Mouse (Mus musculus) MEL (cell line): ENCODE measurements at regions not wholly inside any gene's neighbourhood (a gene's known extent, or its start where the extent isn't known, plus 50 kb on each side); places are given as distances from the start of the nearest gene placed in this dataset.

Source experiments
- DNase-seq: peaks from one replicate; pipeline ENCODE4 v3.0.0; 2011; ENCODE audit warnings: low read depth, low spot score
- H3K27ac ChIP-seq: 2 replicates; pipeline ENCODE4 v1.5.1; 2012; ENCODE audit warnings: low read depth, mild to moderate bottlenecking, control low read depth, low read length, moderate library complexity; ENCODE audit not compliant: control insufficient read depth
- H3K27me3 ChIP-seq, 2 experiments: fragments of 150-350 bp in 1 of 2; sonication (generic) in 1 of 2; 2 replicates each; pipeline ENCODE4 v1.6.1; 2012; ENCODE audit warnings: low read length in 2 of 2, mild to moderate bottlenecking in 2 of 2, improper control_type of control experiment in 1 of 2, moderate library complexity in 1 of 2; ENCODE audit not compliant: insufficient read depth in 2 of 2, control insufficient read depth in 1 of 2
- H3K36me3 ChIP-seq, 2 experiments: 2 replicates each; pipeline ENCODE4 v1.6.1; 2012 to 2014; ENCODE audit warnings: low read length in 2 of 2, improper control_type of control experiment in 1 of 2, inconsistent platforms in 1 of 2, mild to moderate bottlenecking in 1 of 2; ENCODE audit not compliant: insufficient read depth in 2 of 2, control insufficient read depth in 1 of 2
- H3K4me1 ChIP-seq, 2 experiments: fragments of 150-350 bp in 1 of 2; sonication (generic) in 1 of 2; 2 replicates each; pipeline ENCODE4 v1.6.1; 2012; ENCODE audit warnings: low read length in 2 of 2, improper control_type of control experiment in 1 of 2, mild to moderate bottlenecking in 1 of 2; ENCODE audit not compliant: insufficient read depth in 2 of 2, control insufficient read depth in 1 of 2
- H3K4me3 ChIP-seq, 2 experiments: fragments of 150-350 bp in 1 of 2; sonication (generic) in 1 of 2; 2 replicates each; pipeline ENCODE4 v1.5.1; 2012; ENCODE audit warnings: low read depth in 2 of 2, low read length in 2 of 2, mild to moderate bottlenecking in 2 of 2, moderate library complexity in 2 of 2, control low read depth in 1 of 2, improper control_type of control experiment in 1 of 2; ENCODE audit not compliant: control insufficient read depth in 1 of 2, insufficient read depth in 1 of 2
- H3K79me2 ChIP-seq: 2 replicates; pipeline ENCODE4 v1.6.1; 2012; ENCODE audit warnings: mild to moderate bottlenecking, low read length, moderate library complexity; ENCODE audit not compliant: control insufficient read depth, poor library complexity, insufficient read depth
- H3K9ac ChIP-seq: 2 replicates; pipeline ENCODE4 v1.6.1; 2012; ENCODE audit warnings: low read depth, mild to moderate bottlenecking, control low read depth, low read length, moderate library complexity; ENCODE audit not compliant: control insufficient read depth, poor library complexity, severe bottlenecking
- H3K9me3 ChIP-seq: fragments of 150-350 bp; sonication (generic); replicated peaks from 2 replicates; pipeline ENCODE4 v1.6.1; 2012; ENCODE audit warnings: mild to moderate bottlenecking, low read length, improper control_type of control experiment, moderate library complexity; ENCODE audit not compliant: insufficient read depth
- CHD1 ChIP-seq: IDR thresholded peaks from 2 replicates; pipeline ENCODE4 v1.6.1; 2012; ENCODE audit warnings: low read depth, mild to moderate bottlenecking, inconsistent platforms, low read length, improper control_type of control experiment
- CTCF ChIP-seq, 3 experiments: IDR thresholded peaks in 2 of 3; conservative IDR thresholded peaks in 1 of 3; 2 replicates each; pipeline ENCODE4 v1.5.1; 2011 to 2012; ENCODE audit warnings: low read length in 3 of 3, low read depth in 2 of 3, mild to moderate bottlenecking in 2 of 3, improper control_type of control experiment in 1 of 3, inconsistent platforms in 1 of 3, mixed read lengths in 1 of 3, moderate library complexity in 1 of 3; ENCODE audit not compliant: control insufficient read depth in 1 of 3, insufficient read depth in 1 of 3, poor library complexity in 1 of 3, severe bottlenecking in 1 of 3
- E2F4 ChIP-seq: IDR thresholded peaks from 2 replicates; pipeline ENCODE4 v1.6.1; 2011; ENCODE audit warnings: low read depth, low read length, improper control_type of control experiment, borderline replicate concordance
- ELF1 ChIP-seq: IDR thresholded peaks from 2 replicates; pipeline ENCODE4 v1.6.1; 2014; ENCODE audit warnings: low read depth, mild to moderate bottlenecking, inconsistent platforms, low read length, improper control_type of control experiment, moderate library complexity
- EP300 ChIP-seq, 2 experiments: IDR thresholded peaks; 2 replicates each; pipeline ENCODE4 v1.6.1; 2011; ENCODE audit warnings: improper control_type of control experiment in 2 of 2, low read length in 2 of 2, low read depth in 1 of 2, mild to moderate bottlenecking in 1 of 2
- ETS1 ChIP-seq: IDR thresholded peaks from 2 replicates; pipeline ENCODE4 v1.6.1; 2012; ENCODE audit warnings: low read depth, mild to moderate bottlenecking, inconsistent platforms, low read length, improper control_type of control experiment, moderate library complexity
- GABPA ChIP-seq: IDR thresholded peaks from 2 replicates; pipeline ENCODE4 v1.6.1; 2012; ENCODE audit warnings: low read depth, mild to moderate bottlenecking, inconsistent platforms, low read length, improper control_type of control experiment, moderate library complexity
- HCFC1 ChIP-seq: IDR thresholded peaks from 2 replicates; pipeline ENCODE4 v1.6.1; 2012; ENCODE audit warnings: low read depth, mild to moderate bottlenecking, inconsistent platforms, low read length, improper control_type of control experiment, moderate library complexity
- JUND ChIP-seq: IDR thresholded peaks from 2 replicates; pipeline ENCODE4 v1.6.1; 2011; ENCODE audit warnings: low read depth, mild to moderate bottlenecking, improper control_type of control experiment, low read length
- KAT2A ChIP-seq: conservative IDR thresholded peaks from 2 replicates; pipeline ENCODE4 v1.6.1; 2012; ENCODE audit warnings: low read depth, low read length, improper control_type of control experiment, inconsistent platforms
- MAX ChIP-seq: IDR thresholded peaks from 2 replicates; pipeline ENCODE4 v1.6.1; 2011; ENCODE audit warnings: low read length, improper control_type of control experiment
- MAZ ChIP-seq: IDR thresholded peaks from 2 replicates; pipeline ENCODE4 v1.6.1; 2012; ENCODE audit warnings: low read depth, mild to moderate bottlenecking, inconsistent platforms, low read length, improper control_type of control experiment
- MEF2A ChIP-seq: IDR thresholded peaks from 2 replicates; pipeline ENCODE4 v1.6.1; 2014; ENCODE audit warnings: low read depth, mild to moderate bottlenecking, inconsistent platforms, low read length, improper control_type of control experiment; ENCODE audit not compliant: poor library complexity, insufficient replicate concordance, severe bottlenecking; ENCODE audit errors: extremely low read depth
- MXI1 ChIP-seq: IDR thresholded peaks from 2 replicates; pipeline ENCODE4 v1.6.1; 2011; ENCODE audit warnings: mild to moderate bottlenecking, low read depth, low read length, improper control_type of control experiment
- MYB ChIP-seq: IDR thresholded peaks from 2 replicates; pipeline ENCODE4 v1.6.1; 2011; ENCODE audit warnings: mild to moderate bottlenecking, low read depth, low read length, improper control_type of control experiment
- NRF1 ChIP-seq: IDR thresholded peaks from 2 replicates; pipeline ENCODE4 v1.6.1; 2014; ENCODE audit warnings: low read depth, mild to moderate bottlenecking, inconsistent platforms, low read length, improper control_type of control experiment, moderate library complexity; ENCODE audit not compliant: poor library complexity, insufficient read depth, severe bottlenecking
- RCOR1 ChIP-seq: IDR thresholded peaks from 2 replicates; pipeline ENCODE4 v1.6.1; 2012; ENCODE audit warnings: low read depth, mild to moderate bottlenecking, inconsistent platforms, low read length, improper control_type of control experiment
- SIN3A ChIP-seq: IDR thresholded peaks from 2 replicates; pipeline ENCODE4 v1.6.1; 2012; ENCODE audit warnings: low read length, improper control_type of control experiment, inconsistent platforms
- TAL1 ChIP-seq: IDR thresholded peaks from 2 replicates; pipeline ENCODE4 v1.6.1; 2012; ENCODE audit warnings: mild to moderate bottlenecking, inconsistent platforms, low read length, moderate library complexity, mixed read lengths
- TBP ChIP-seq: IDR thresholded peaks from 2 replicates; pipeline ENCODE4 v1.8.0; 2011; ENCODE audit warnings: low read depth, low read length, improper control_type of control experiment
- TCF12 ChIP-seq: IDR thresholded peaks from 2 replicates; pipeline ENCODE4 v1.6.1; 2014; ENCODE audit warnings: low read depth, mild to moderate bottlenecking, inconsistent platforms, low read length, improper control_type of control experiment, moderate library complexity
- UBTF ChIP-seq: IDR thresholded peaks from 2 replicates; pipeline ENCODE4 v1.6.1; 2012; ENCODE audit warnings: low read depth, mild to moderate bottlenecking, inconsistent platforms, low read length, improper control_type of control experiment, moderate library complexity, borderline replicate concordance; ENCODE audit not compliant: insufficient read depth
- USF1 ChIP-seq: IDR thresholded peaks from 2 replicates; pipeline ENCODE4 v1.6.1; 2014; ENCODE audit warnings: low read depth, mild to moderate bottlenecking, inconsistent platforms, low read length, improper control_type of control experiment, moderate library complexity
- ZC3H11A ChIP-seq: IDR thresholded peaks from 2 replicates; pipeline ENCODE4 v1.6.1; 2012; ENCODE audit warnings: low read depth, mild to moderate bottlenecking, inconsistent platforms, low read length, improper control_type of control experiment
- ZKSCAN1 ChIP-seq: IDR thresholded peaks from 2 replicates; pipeline ENCODE4 v1.6.1; 2012; ENCODE audit warnings: low read depth, mild to moderate bottlenecking, inconsistent platforms, low read length, improper control_type of control experiment, moderate library complexity
- ZMIZ1 ChIP-seq: IDR thresholded peaks from 2 replicates; pipeline ENCODE4 v1.6.1; 2012; ENCODE audit warnings: low read depth, mild to moderate bottlenecking, inconsistent platforms, low read length, improper control_type of control experiment, moderate library complexity
- ZNF384 ChIP-seq: IDR thresholded peaks from 2 replicates; pipeline ENCODE4 v1.6.1; 2012; ENCODE audit warnings: low read depth, mild to moderate bottlenecking, inconsistent platforms, low read length, improper control_type of control experiment

DNA sequence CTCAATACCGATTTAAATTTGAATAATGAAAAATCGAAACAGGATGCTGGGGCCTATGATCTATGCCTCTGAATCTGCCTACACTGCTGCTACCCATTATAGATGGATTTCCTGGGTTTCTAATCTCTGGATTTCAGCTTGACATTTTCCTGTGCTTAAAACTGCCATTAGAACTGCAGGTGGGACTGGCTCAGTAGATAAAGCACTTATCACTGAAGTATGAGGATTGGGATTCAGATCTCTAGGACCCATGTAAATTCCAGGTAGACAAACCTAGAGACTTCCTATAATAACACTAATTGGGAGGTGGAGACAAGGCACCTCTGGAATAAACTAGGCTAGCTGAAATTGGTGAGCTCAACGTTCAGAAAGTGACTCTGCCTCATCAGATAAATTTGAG is 531.8 kb downstream of the Kif20b start:
- Histone ChIP-seq H3K27ac (no peak overlapping the region), H3K79me2 (no peaks in the 10 kb centered on the region), H3K9me3 (no peaks in the 10 kb centered on the region), H3K36me3 (no peaks in the 10 kb centered on the region), H3K4me1 (no peaks in the 10 kb centered on the region), H3K27me3 (no peaks in the 10 kb centered on the region), H3K4me3 (no peak overlapping the region), H3K9ac (no peak overlapping the region)
- no peak for DNase-seq
- TF ChIP-seq EP300 (IDR thresholded peaks at IDR 0.05; ENCODE audit: low read depth in 1 of 2, low read length in 2 of 2) (no peak; a peak in 1 of 4 replicates), ZKSCAN1 (no peak), E2F4 (no peak), USF1 (no peak), JUND (no peak), CHD1 (no peak), ZNF384 (no peak), TCF12 (no peak), RCOR1 (no peak), ELF1 (no peak), HCFC1 (no peak), MEF2A (no peak), ZC3H11A (no peak), MXI1 (no peak), NRF1 (no peak), UBTF (no peak), MAX (no peak)

DNA sequence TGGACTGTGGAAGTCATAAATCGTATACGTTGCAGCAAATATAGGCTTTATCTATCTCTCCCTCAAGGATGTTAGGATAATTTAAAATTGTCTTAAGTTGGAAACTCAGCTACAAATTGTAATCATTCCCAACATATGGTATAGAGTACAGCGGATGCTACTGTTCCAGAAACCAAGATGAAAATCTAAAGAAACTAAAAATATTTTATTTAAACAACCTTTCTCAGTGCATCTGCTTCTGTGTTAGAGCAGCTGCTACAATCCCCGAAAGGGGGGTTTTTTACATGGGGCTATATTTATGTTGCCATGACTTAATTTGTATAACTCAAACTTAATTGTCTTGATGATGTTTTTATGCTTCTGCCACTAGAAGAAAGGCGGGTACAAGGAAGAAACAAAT is 520.3 kb downstream of the Kif20b start:
- no peaks in the 10 kb centered on the region for H3K9me3 ChIP-seq
- no peaks in the 10 kb centered on the region for H3K79me2 ChIP-seq
- H3K27me3 ChIP-seq, result no peaks in the 10 kb centered on the region
- DNase-seq, result no peak
- TF ChIP-seq CTCF (IDR thresholded peaks at IDR 0.05 in 2 of 3, conservative IDR thresholded peaks at IDR 0.05 in 1 of 3; ENCODE audit: control insufficient read depth in 1 of 3, insufficient read depth in 1 of 3, low read depth in 2 of 3, low read length in 3 of 3, poor library complexity in 1 of 3, severe bottlenecking in 1 of 3) (no peak), ETS1 (no peak), ZC3H11A (no peak), GABPA (no peak), KAT2A (no peak), ZMIZ1 (no peak), HCFC1 (no peak), MYB (no peak), TBP (no peak), E2F4 (no peak), TAL1 (no peak), MAZ (no peak), SIN3A (no peak), TCF12 (no peak), MEF2A (no peak), NRF1 (no peak)
- H3K27ac ChIP-seq, result no peak overlapping the region
- H3K36me3 ChIP-seq, result no peaks in the 10 kb centered on the region
- H3K4me1 ChIP-seq, result no peaks in the 10 kb centered on the region
- H3K9ac ChIP-seq, result no peak overlapping the region
- no peak overlapping the region for H3K4me3 ChIP-seq
